Mouse (Mus musculus): ENCODE measurements around the gene Cntf. TPM values are rescaled to one million over a fixed set of nuclear protein-coding genes. Genes with fewer than 3 reads are reported as not detected.

The Cntf gene
- polyA plus RNA-seq, 1 experiment from 2014 or later: 0.77 TPM

GRCm38 (mm10) chr19:12794056-12795044 is 28.9 kb upstream of the Cntf start:
- peak overlapping the region; percentile 46 for H3K4me2 ChIP-seq (ENCODE audit: low read depth, low read length)
- peak overlapping the region; percentile 100 for H3K27ac ChIP-seq (replicated peaks; ENCODE audit: low read depth, low read length)
- under 1% methylated on average over 38 of the region's 39 CpGs for WGBS
- no peaks in the 10 kb centered on the region for H3K9me3 ChIP-seq (replicated peaks; ENCODE audit: control insufficient read depth, low read length)
- DNase-seq (ENCODE audit: low spot score) (peak; percentile 92), ATAC-seq (replicated peaks; ENCODE audit: insufficient number of reproducible peaks, low FRiP score, low TSS enrichment, low read depth) (peak; percentile 73)
- no peaks in the 10 kb centered on the region for H3K36me3 ChIP-seq (replicated peaks; ENCODE audit: control insufficient read depth, insufficient read depth, low read depth, low read length)
- H3K9ac ChIP-seq (replicated peaks; ENCODE audit: low read length): peak overlapping the region; percentile 98
- no peaks in the 10 kb centered on the region for H3K4me1 ChIP-seq (ENCODE audit: control insufficient read depth, insufficient read depth, low read length)
- peak overlapping the region; percentile 92 for H3K4me3 ChIP-seq (ENCODE audit: low read depth, low read length)
- no peaks in the 10 kb centered on the region for H3K27me3 ChIP-seq (ENCODE audit: control insufficient read depth, insufficient read depth, low read length)

- Histone ChIP-seq H3K36me3 (replicated peaks; ENCODE audit: control insufficient read depth, insufficient read depth, low read depth, low read length) (no peaks in the 10 kb centered on the region), H3K9ac (replicated peaks; ENCODE audit: low read length) (no peak overlapping the region), H3K27ac (replicated peaks; ENCODE audit: low read depth, low read length) (no peak overlapping the region), H3K4me2 (ENCODE audit: low read depth, low read length) (no peak overlapping the region), H3K4me3 (ENCODE audit: low read depth, low read length) (no peak overlapping the region), H3K9me3 (replicated peaks; ENCODE audit: control insufficient read depth, low read length) (no peaks in the 10 kb centered on the region), H3K4me1 (ENCODE audit: control insufficient read depth, insufficient read depth, low read length) (no peaks in the 10 kb centered on the region), H3K27me3 (ENCODE audit: control insufficient read depth, insufficient read depth, low read length) (no peaks in the 10 kb centered on the region)
- no peak for ATAC-seq (replicated peaks; ENCODE audit: insufficient number of reproducible peaks, low FRiP score, low TSS enrichment, low read depth)
- DNase-seq (ENCODE audit: low spot score): no peak
Measured at GRCm38 (mm10) chr19:12792374-12792773, 26.9 kb upstream of the Cntf start.

- no peaks in the 10 kb centered on the region for H3K27me3 ChIP-seq (ENCODE audit: control insufficient read depth, insufficient read depth, low read length)
- no peak for DNase-seq (ENCODE audit: low spot score)
- H3K9ac ChIP-seq (replicated peaks; ENCODE audit: low read length): no peak overlapping the region
- no peaks in the 10 kb centered on the region for H3K4me1 ChIP-seq (ENCODE audit: control insufficient read depth, insufficient read depth, low read length)
- H3K9me3 ChIP-seq (replicated peaks; ENCODE audit: control insufficient read depth, low read length): no peaks in the 10 kb centered on the region
- no peaks in the 10 kb centered on the region for H3K36me3 ChIP-seq (replicated peaks; ENCODE audit: control insufficient read depth, insufficient read depth, low read depth, low read length)
- no peak overlapping the region for H3K4me3 ChIP-seq (ENCODE audit: low read depth, low read length)
- H3K4me2 ChIP-seq (ENCODE audit: low read depth, low read length): no peak overlapping the region
- 90% methylated on average over 4 of the region's 4 CpGs for WGBS
- no peak overlapping the region for H3K27ac ChIP-seq (replicated peaks; ENCODE audit: low read depth, low read length)
- no peak for ATAC-seq (replicated peaks; ENCODE audit: insufficient number of reproducible peaks, low FRiP score, low TSS enrichment, low read depth)
Measured at GRCm38 (mm10) chr19:12787721-12788120, 22.3 kb upstream of the Cntf start.

- Histone ChIP-seq H3K36me3 (replicated peaks; ENCODE audit: control insufficient read depth, insufficient read depth, low read depth, low read length) (no peaks in the 10 kb centered on the region), H3K4me2 (ENCODE audit: low read depth, low read length) (no peak overlapping the region), H3K4me1 (ENCODE audit: control insufficient read depth, insufficient read depth, low read length) (no peaks in the 10 kb centered on the region), H3K9me3 (replicated peaks; ENCODE audit: control insufficient read depth, low read length) (no peaks in the 10 kb centered on the region), H3K9ac (replicated peaks; ENCODE audit: low read length) (no peak overlapping the region), H3K4me3 (ENCODE audit: low read depth, low read length) (no peak overlapping the region), H3K27ac (replicated peaks; ENCODE audit: low read depth, low read length) (no peak overlapping the region), H3K27me3 (ENCODE audit: control insufficient read depth, insufficient read depth, low read length) (no peaks in the 10 kb centered on the region)
- ATAC-seq (replicated peaks; ENCODE audit: insufficient number of reproducible peaks, low FRiP score, low TSS enrichment, low read depth) (no peak), DNase-seq (ENCODE audit: low spot score) (no peak)
- WGBS: 81% methylated on average over 2 of the region's 2 CpGs
Measured at GRCm38 (mm10) chr19:12786803-12787395, 21.5 kb upstream of the Cntf start.

GRCm38 (mm10) chr19:12780437-12780836 is 15.0 kb upstream of the Cntf start:
- no peak overlapping the region for H3K9ac ChIP-seq (replicated peaks; ENCODE audit: low read length)
- H3K27me3 ChIP-seq (ENCODE audit: control insufficient read depth, insufficient read depth, low read length): no peaks in the 10 kb centered on the region
- H3K27ac ChIP-seq (replicated peaks; ENCODE audit: low read depth, low read length): no peak overlapping the region
- H3K4me3 ChIP-seq (ENCODE audit: low read depth, low read length): no peak overlapping the region
- DNase-seq (ENCODE audit: low spot score) (no peak), ATAC-seq (replicated peaks; ENCODE audit: insufficient number of reproducible peaks, low FRiP score, low TSS enrichment, low read depth) (no peak)
- H3K9me3 ChIP-seq (replicated peaks; ENCODE audit: control insufficient read depth, low read length): no peaks in the 10 kb centered on the region
- no peaks in the 10 kb centered on the region for H3K36me3 ChIP-seq (replicated peaks; ENCODE audit: control insufficient read depth, insufficient read depth, low read depth, low read length)
- no peaks in the 10 kb centered on the region for H3K4me1 ChIP-seq (ENCODE audit: control insufficient read depth, insufficient read depth, low read length)
- no peak overlapping the region for H3K4me2 ChIP-seq (ENCODE audit: low read depth, low read length)

GRCm38 (mm10) chr19:12770888-12771287 is 5.5 kb upstream of the Cntf start:
- no peak overlapping the region for H3K27ac ChIP-seq (replicated peaks; ENCODE audit: low read depth, low read length)
- DNase-seq (ENCODE audit: low spot score) (no peak), ATAC-seq (replicated peaks; ENCODE audit: insufficient number of reproducible peaks, low FRiP score, low TSS enrichment, low read depth) (no peak)
- H3K9ac ChIP-seq (replicated peaks; ENCODE audit: low read length): no peak overlapping the region
- H3K4me1 ChIP-seq (ENCODE audit: control insufficient read depth, insufficient read depth, low read length): no peaks in the 10 kb centered on the region
- H3K4me2 ChIP-seq (ENCODE audit: low read depth, low read length): no peak overlapping the region
- no peak overlapping the region for H3K4me3 ChIP-seq (ENCODE audit: low read depth, low read length)
- no peaks in the 10 kb centered on the region for H3K27me3 ChIP-seq (ENCODE audit: control insufficient read depth, insufficient read depth, low read length)
- H3K9me3 ChIP-seq (replicated peaks; ENCODE audit: control insufficient read depth, low read length): no peaks in the 10 kb centered on the region
- no peaks in the 10 kb centered on the region; the same call in 1 of the 2 replicates for H3K36me3 ChIP-seq (replicated peaks; ENCODE audit: control insufficient read depth, insufficient read depth, low read depth, low read length)
- WGBS: 94% methylated on average over 5 of the region's 5 CpGs

GRCm38 (mm10) chr19:12762212-12763130 is 3.0 kb downstream of the Cntf start:
- Histone ChIP-seq H3K4me1 (ENCODE audit: control insufficient read depth, insufficient read depth, low read length) (no peaks in the 10 kb centered on the region), H3K9me3 (replicated peaks; ENCODE audit: control insufficient read depth, low read length) (no peaks in the 10 kb centered on the region), H3K27me3 (ENCODE audit: control insufficient read depth, insufficient read depth, low read length) (no peaks in the 10 kb centered on the region), H3K27ac (replicated peaks; ENCODE audit: low read depth, low read length) (no peak overlapping the region), H3K9ac (replicated peaks; ENCODE audit: low read length) (no peak overlapping the region), H3K4me2 (ENCODE audit: low read depth, low read length) (no peak overlapping the region), H3K36me3 (replicated peaks; ENCODE audit: control insufficient read depth, insufficient read depth, low read depth, low read length) (no peaks in the 10 kb centered on the region), H3K4me3 (ENCODE audit: low read depth, low read length) (no peak overlapping the region)
- no peak for DNase-seq (ENCODE audit: low spot score)
- 63% methylated on average over 2 of the region's 2 CpGs for WGBS
- ATAC-seq (replicated peaks; ENCODE audit: insufficient number of reproducible peaks, low FRiP score, low TSS enrichment, low read depth): no peak
